Mouse (Mus musculus) T-helper 1 cell (primary cell): ENCODE measurements at regions not wholly inside any gene's neighbourhood (a gene's known extent, or its start where the extent isn't known, plus 50 kb on each side); places are given as distances from the start of the nearest gene placed in this dataset.
"Not testable (repeated sequence)": the region's sequence is repeated elsewhere in the genome, so short reads cannot be mapped to it uniquely, and the experiment has no call there.

Source experiments
- in situ Hi-C: fragments of 300-600 bp; cut with MboI, MseI; formaldehyde crosslinking; loops from one replicate; pipeline ENCODE4 v1.15.1; 2025; ENCODE audit warnings: high pct_unique_total_duplicates

DNA sequence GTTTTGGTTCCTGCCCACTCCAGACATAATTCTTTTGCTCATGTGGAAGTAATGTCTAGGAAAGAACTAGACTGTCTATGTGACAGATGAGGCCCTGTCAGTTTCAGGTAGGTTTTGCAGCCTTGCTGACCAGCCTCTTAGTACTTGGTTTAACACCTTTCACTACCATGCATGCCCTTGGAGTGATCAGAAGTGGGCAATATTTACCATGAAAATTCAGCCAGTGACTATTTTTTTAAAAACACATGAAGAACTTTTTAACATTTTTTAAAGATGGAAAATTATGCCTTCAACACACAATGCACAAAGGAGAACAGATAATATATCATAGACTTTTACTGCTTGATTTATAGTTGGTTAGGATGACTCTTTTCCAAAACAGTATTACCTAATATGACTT, 58.1 kb downstream of the Cox7c start:
- in situ Hi-C loops = no loop called here

DNA sequence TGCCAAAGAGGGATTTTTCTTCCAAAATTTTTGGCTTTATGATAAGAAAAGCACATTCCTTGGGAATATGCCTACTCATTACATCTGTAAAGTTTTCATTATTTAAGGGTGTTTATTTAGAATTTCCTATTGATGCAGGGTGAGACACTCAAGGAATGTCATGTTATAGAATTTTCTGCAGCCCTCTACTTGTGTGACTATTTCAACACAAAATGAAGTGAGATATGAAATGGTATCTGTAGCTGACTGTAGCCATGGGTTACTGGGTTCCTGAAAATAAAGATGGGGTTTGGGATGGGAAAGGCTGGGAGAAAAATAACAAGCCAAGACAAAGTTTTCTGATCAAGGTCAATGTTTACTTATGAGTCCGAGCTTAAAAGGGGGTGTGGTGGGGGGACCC, 64.6 kb downstream of the Cox7c start:
- in situ Hi-C loops = no loop called here

DNA sequence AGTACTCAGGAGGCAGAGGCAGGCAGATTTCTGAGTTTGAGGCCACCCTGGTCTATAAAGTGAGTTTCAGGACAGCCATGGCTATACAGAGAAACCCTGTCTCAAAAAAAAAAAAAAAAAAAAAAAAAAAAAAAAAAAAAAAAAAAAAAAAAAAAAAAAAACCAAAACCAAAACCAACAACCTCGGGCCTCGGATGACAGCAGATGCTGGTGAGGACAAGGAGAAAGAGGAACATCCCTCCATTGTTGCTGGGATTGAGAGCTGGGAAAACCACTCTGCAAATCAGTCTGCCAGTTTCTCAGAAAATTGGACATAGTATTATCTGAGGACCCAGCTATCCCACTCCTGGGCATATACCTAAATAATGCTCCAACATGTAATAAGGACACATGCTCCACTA, 82.7 kb downstream of the Cox7c start:
- in situ Hi-C loops = not testable (repeated sequence)

DNA sequence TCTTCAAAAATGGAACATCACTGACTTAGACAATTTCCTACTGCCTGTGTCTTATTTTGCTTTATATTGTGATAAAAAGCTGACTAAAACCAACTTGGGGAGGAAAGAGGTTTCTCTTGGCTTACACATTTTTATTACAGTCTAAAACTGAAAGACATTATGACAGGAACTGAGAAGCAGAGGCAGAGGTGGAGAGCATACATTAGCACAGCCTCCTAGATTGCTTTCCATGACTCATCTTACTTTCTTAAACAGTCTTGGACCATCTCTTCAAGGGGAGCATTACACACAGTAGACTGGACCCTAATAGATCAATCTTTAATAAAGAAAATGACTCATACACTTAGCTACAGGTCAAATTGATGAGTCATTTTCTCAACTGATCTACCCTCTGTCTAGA, 91.4 kb downstream of the Cox7c start:
- in situ Hi-C loops = no loop called here

DNA sequence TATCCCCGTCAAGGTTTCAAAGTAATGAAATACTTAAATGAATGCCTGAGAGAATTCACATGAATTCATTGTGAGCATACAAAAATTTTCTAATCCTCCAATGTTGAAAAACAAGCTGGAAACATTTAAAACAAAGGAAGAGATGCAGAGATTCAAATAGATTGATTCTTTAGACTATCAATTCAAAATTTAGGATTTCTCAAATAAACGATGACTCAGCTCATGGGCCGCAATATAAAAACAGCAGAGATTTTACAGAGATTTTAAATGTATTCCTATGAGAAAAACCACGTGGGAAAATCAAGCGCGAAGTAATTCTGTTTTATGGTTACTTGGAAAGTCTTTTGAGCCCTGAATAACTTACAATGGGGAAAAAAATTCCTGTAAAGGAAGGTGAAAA, 93.8 kb downstream of the Cox7c start:
- in situ Hi-C loops = no loop called here

DNA sequence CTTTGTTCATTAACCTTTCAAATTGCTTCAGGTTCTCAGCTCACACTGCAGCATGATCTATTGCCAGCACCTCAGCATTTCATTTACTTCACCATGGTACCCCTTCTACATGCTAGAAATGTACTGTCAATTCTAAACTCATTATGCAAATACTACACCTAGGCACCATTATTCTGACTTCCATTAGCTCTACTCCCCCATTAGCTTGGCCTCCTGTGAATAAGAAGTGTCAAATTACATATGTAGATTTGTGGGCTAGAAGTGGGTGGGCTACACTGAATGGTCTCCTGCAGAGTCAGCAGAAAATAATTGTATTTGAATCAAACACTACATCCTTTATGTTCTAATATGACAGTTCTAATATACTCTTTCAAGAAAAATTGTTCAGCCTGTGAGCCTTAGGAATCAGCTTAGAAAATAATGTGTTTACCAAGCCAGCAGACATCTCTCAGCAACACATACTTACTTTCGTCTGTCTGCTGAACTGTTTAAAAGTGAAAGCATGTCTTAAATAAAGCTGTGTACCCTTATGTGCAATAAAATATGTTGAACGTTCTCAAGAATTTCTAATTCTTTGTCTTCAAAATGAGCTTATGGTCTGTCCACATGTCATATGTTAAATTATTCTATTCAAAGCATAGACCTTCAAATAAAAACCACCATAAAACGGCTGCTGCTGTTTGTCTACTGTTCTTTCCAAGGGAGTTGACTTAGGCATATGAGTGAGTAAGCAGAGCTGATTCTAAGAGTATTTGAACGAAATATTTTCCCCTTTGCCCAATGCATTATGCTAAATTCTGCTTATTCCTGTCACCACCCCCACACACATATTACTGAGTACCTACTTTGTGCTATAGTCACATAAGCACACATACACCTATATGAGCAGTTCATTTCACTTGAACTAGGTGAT, 119.6 kb downstream of the Cox7c start:
- in situ Hi-C loops = no loop called here

DNA sequence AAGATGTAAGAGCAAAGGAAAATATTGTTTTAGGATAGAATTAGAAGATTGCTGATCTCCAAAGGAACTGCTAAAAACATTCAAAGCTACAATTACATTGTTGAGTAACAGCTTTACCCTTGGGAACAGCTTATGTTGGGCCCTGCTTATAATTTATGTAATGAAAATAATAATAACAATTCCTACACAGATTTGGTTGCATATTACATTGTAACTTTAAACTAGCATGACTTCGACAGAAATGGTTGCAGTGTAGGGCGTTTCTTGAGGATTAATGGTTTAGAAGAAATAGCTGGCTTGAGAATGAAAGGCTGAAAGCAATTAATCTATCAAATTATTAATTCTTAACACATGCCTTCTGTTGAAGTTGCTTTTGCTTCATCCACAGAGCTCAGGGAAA, 120.4 kb downstream of the Cox7c start:
- in situ Hi-C loops = no loop called here

DNA sequence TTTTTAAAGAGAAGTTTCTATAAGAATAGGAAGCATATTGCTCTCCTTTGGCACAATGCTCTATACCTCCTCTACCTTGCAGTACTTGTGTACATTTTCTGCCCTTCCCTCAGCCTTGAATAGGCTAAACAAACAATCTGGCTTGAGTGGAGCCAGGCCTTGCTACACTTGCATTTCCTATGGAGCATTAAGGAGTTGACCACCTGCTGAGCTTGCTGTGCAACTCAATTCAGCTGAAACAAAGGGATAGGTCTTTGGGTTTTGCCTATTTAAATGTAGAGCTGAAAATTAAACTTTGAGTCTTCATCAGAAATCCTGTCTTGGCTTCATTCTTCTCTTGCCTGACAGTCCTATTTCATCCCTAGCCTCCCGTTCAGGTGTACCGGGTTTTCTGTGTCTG, 124.0 kb downstream of the Cox7c start:
- in situ Hi-C loops = no loop called here

DNA sequence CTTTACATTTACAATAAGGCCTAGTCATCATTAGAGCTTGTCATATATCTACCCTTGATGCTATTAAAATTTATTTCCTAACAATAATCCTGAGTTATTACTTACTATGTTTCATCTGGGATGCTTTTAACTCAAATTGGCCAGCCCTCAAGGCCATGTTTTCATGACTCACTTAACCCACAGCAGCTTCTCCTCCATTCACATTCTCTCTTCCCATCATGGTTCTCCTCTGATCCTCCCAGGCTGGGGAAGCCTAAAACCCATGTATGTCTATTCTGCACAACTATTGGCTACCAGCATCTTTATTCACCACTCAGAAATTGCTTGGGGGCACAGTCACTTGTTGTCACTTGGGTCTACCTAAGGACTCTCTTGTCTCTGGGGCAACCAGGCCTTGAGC, 144.9 kb downstream of the Cox7c start:
- in situ Hi-C loops = no loop called here

DNA sequence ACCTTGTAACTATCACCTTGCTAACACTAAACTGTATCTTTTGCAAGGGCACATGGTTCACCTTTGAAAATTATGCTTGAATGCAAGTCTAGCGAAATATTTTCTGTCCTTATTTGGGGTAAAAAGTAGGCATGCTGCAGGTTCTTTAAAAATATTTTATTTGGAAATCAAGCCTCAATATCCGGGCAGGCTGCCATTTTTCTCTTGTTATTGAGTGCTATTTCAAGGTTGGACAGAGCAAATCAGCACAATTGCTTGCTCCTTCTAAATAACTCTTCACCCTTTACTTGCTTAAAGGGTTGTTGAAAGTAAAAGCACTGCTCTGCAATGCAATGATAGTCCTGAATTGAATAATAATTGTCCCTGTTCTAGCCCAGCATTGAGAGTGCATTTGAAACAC, 149.0 kb downstream of the Cox7c start:
- in situ Hi-C loops = no loop called here

DNA sequence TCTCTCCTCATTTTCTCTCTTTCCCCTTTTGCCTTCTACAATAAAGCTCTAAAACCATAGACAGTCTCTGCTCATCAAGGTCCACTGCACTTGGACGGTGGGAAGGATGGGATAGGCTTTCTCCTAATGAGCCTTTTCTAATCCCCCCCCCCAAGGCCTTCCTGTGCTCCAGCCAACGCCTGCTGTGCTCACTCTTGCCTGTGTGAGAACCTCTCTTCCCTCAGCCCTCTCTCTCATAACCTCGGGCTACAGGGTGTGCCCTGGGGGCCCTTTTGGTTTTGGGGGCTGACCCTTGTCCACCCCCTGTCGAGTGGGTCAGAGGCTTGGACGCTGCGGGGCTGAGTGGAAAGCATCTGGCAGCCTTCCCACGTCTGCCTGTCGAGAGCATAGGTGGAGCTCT, 151.6 kb downstream of the Cox7c start:
- in situ Hi-C loops = no loop called here

DNA sequence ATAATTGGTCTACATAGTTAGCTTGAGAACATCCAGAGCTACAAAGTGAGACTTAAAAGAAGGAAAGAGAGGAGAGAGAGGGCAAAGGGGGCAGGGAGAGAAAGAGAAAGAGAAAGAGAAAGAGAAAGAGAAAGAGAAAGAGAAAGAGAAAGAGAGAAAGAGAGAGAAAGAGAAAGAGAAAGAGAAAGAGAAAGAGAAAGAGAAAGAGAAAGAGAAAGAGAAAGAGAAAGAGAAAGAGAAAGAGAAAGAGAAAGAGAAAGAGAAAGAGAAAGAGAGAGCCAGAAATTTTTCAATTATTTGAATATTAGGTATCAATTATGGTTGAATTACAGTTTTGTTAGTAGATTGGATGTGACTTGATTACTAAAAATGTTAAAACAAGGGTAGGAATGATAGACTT, 156.9 kb downstream of the Cox7c start:
- in situ Hi-C loops = not testable (repeated sequence)

DNA sequence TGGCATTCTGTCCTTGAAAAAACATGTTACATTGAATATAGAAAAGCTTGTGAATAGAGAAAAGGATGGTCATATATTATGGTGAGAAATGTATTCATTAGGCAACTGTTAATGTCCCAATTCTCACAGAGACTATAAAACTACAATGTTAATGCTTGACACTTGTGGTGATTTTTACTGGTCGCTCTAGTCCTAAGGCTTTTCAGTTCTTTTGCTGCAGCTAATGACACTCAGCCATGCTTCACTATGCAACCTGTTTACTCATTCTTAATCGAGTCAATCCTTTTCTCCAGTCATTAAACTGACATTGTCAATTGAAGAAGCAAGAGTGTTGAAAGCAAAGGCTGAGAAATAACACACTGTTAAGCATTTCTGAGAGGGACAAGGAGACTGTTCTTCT, 163.9 kb downstream of the Cox7c start:
- in situ Hi-C loops = no loop called here

DNA sequence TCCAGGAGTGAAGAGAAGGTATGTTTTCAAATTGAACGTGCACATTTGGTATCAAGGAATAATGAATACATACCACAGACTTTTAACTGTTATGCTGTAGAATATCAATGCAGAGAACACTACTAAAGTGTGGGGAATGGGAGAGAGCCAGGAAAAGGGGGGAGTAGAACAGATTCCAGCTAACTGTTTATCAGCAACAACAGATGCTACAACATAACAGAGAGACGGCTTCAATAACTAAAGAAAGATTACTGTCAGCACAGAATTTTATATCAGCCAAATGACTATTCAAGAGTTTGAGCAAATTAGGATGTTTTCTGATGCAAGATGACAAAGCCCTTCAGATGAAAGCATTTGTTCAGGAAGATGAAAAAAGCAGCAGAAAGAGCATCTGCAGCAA, 183.0 kb downstream of the Cox7c start:
- in situ Hi-C loops = loop anchor here (10.0 kb wide), 1 partner anchor 1991 kb away; no protein-coding TSS in a partner anchor

DNA sequence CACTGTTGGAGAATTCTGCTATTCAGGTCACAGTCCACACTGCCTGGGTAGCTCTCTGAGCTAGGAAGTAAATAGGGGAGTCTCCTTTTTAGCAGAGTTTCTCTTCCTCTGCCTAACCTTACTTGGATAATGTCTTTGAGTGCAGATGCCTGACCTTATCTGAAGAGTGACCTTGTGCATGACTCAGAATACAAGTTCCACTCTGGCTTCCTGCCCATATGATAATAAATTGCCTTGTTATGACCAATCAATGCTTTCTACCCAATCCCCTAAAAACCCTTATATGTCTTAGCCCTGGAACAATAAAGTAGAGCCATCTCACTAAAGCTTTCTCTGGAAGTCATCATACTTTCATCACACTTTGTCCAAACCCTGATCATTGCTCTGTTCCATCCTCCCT, 198.4 kb downstream of the Cox7c start:
- in situ Hi-C loops = no loop called here

DNA sequence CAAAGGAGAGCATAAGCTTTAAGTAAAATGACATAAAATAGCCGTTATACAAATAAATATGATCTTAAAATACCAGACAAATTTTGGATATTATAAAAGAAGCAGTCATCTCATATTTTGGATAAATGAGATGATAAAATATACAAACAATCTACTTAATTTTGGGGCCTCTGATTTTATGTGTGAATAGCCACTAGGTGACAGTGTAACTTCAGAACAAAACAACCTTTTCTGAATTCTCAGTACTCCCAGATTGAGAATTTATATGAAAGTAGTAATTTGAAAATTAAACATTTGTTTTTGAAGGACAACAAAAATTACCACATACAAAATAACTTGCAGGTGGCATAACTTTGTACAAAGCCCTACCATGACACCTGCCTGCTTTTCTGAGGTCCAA, 216.8 kb downstream of the Cox7c start:
- in situ Hi-C loops = loop anchor here (5.0 kb wide), 1 partner anchor 37 kb away; no protein-coding TSS in a partner anchor
